Mouse (Mus musculus) v-Abl transformed pro-B cells (cell line): ENCODE data around the gene Aaed1.

Source experiments
- in situ Hi-C, 2 experiments: fragments of 400-800 bp; cut with MboI; formaldehyde crosslinking; loops; one replicate each; pipeline ENCODE4 v1.15.1; 2025; ENCODE audit not compliant: unreplicated experiment in 2 of 2

Aaed1 gene

GRCm38 (mm10) chr13:64310585-64310984 is 1.9 kb downstream of the Aaed1 start:
- in situ Hi-C loops: loop anchor here (5.0 to 25.0 kb wide), 5 partner anchors 63 to 1074 kb away; partner anchors contain the start of genes Mfsd14b (in 1 of the 2) and Zfp369 (in 1 of the 2)

- in situ Hi-C loops: loop anchor here (5.0 to 25.0 kb wide), 7 partner anchors 63 to 1075 kb away; partner anchors contain the start of genes Mfsd14b (in 1 of the 2) and Zfp369 (in 1 of the 2)
Measured at GRCm38 (mm10) chr13:64309842-64310241, 2.7 kb downstream of the Aaed1 start.

GRCm38 (mm10) chr13:64309036-64309435 is 3.5 kb downstream of the Aaed1 start:
- in situ Hi-C loops: loop anchor here (5.0 to 25.0 kb wide), 4 partner anchors 62 to 978 kb away; partner anchors contain the start of gene Zfp369 (in 1 of the 2)

GRCm38 (mm10) chr13:64307508-64307907 is 5.0 kb downstream of the Aaed1 start:
- in situ Hi-C loops: loop anchor here (5.0 to 25.0 kb wide), 4 partner anchors 60 to 980 kb away; partner anchors contain the start of gene Zfp369 (in 1 of the 2)

GRCm38 (mm10) chr13:64306078-64306477 is 6.4 kb downstream of the Aaed1 start:
- in situ Hi-C loops: loop anchor here (5.0 to 25.0 kb wide), 4 partner anchors 59 to 981 kb away; partner anchors contain the start of gene Zfp369 (in 1 of the 2)

GRCm38 (mm10) chr13:64299069-64299468 is 13.4 kb downstream of the Aaed1 start:
- in situ Hi-C loops: no loop called here

- in situ Hi-C loops: no loop called here
Measured at GRCm38 (mm10) chr13:64286791-64287190, 25.7 kb downstream of the Aaed1 start.

- in situ Hi-C loops: no loop called here
Measured at GRCm38 (mm10) chr13:64286321-64286720, 26.2 kb downstream of the Aaed1 start.

GRCm38 (mm10) chr13:64284676-64285075 is 27.8 kb downstream of the Aaed1 start:
- in situ Hi-C loops: no loop called here

GRCm38 (mm10) chr13:64280940-64281339 is 31.6 kb downstream of the Aaed1 start:
- in situ Hi-C loops: no loop called here

GRCm38 (mm10) chr13:64275754-64276127 is 36.8 kb downstream of the Aaed1 start:
- in situ Hi-C loops: no loop called here

- in situ Hi-C loops: no loop called here
Measured at GRCm38 (mm10) chr13:64274879-64275753, 37.4 kb downstream of the Aaed1 start, which contains the start of gene Cdc14b. TSS of gene Cdc14b (minus strand) at chr13:64275290.

- in situ Hi-C loops: no loop called here
Measured at GRCm38 (mm10) chr13:64273891-64274844, 38.3 kb downstream of the Aaed1 start.

GRCm38 (mm10) chr13:64273352-64273751 is 39.2 kb downstream of the Aaed1 start:
- in situ Hi-C loops: no loop called here

GRCm38 (mm10) chr13:64268384-64268783 is 44.1 kb downstream of the Aaed1 start:
- in situ Hi-C loops: no loop called here

- in situ Hi-C loops: no loop called here
Measured at GRCm38 (mm10) chr13:64267151-64267550, 45.4 kb downstream of the Aaed1 start.

GRCm38 (mm10) chr13:64264586-64264985 is 47.9 kb downstream of the Aaed1 start:
- in situ Hi-C loops: no loop called here

GRCm38 (mm10) chr13:64259903-64260302 is 52.6 kb downstream of the Aaed1 start:
- in situ Hi-C loops: no loop called here

- in situ Hi-C loops: no loop called here
Measured at GRCm38 (mm10) chr13:64258516-64258821, 54.0 kb downstream of the Aaed1 start.

- in situ Hi-C loops: no loop called here
Measured at GRCm38 (mm10) chr13:64257814-64258515, 54.5 kb downstream of the Aaed1 start.
